Comparison of ENCODE assay signal across 9 mouse cellular contexts in genomic region chr11:117627746-117628311, GRCm38 (mm10). TPM values are rescaled to one million over a fixed set of nuclear protein-coding genes. Genes with fewer than 3 reads are reported as not detected.
A peak's percentile ranks its signal among the peaks of the same experiment; 100 is the strongest.
DNase-seq lines count a peak whose midpoint lies in the region; ATAC-seq and TF ChIP-seq lines count a peak whose summit lies in the region.
"Had no signal": no experiment of that assay in that cellular context is flagged by ENCODE, and none has a peak within 500 bp of the region (broad histone marks: within the 10 kb centered on the region; RNA-seq: fewer than 3 reads in every experiment).

No protein-coding gene starts in this region.

- 14% methylated on average over 9 of the region's 9 CpGs for WGBS in heart, embryonic 11.5 days (ENCODE audit: insufficient replicate concordance)
- WGBS in forebrain, embryonic 13.5 days: 4% methylated on average over 9 of the region's 9 CpGs
- WGBS in midbrain, embryonic 12.5 days: 14% methylated on average over 9 of the region's 9 CpGs

- no peaks in the 10 kb centered on the region for H3K9me3 ChIP-seq in heart, embryonic 11.5 days (replicated peaks; ENCODE audit: control insufficient read depth, low read length)
- no peaks in the 10 kb centered on the region for H3K9me3 ChIP-seq in ES-E14 (ENCODE audit: control insufficient read depth, insufficient read depth, low read depth, low read length)
- H3K9me3 ChIP-seq in forebrain, embryonic 13.5 days (replicated peaks): no peaks in the 10 kb centered on the region
- H3K9me3 ChIP-seq in midbrain, embryonic 12.5 days: no peaks in the 10 kb centered on the region

- no peak overlapping the region for H3K4me3 ChIP-seq in heart, embryonic 11.5 days (ENCODE audit: low read depth, low read length)
- H3K4me3 ChIP-seq in ES-E14 (ENCODE audit: insufficient read depth in 1 of 2, low read depth in 1 of 2, low read length in 2 of 2, poor library complexity in 1 of 2, severe bottlenecking in 1 of 2): peak overlapping the region; percentile 11 to 33; a peak in 2 of 4 replicates
- peak overlapping the region; percentile 24 for H3K4me3 ChIP-seq in forebrain, embryonic 13.5 days
- H3K4me3 ChIP-seq in midbrain, embryonic 12.5 days: no peak overlapping the region
- H3K4me3 ChIP-seq: erythroblast, embryonic 14.5 days had no signal

- no peak for ATAC-seq in heart, embryonic 11.5 days (replicated peaks; ENCODE audit: insufficient number of reproducible peaks, low FRiP score, low TSS enrichment)
- ATAC-seq in forebrain, embryonic 13.5 days: peak; percentile 56; the same call in 1 of the 2 replicates
- ATAC-seq in midbrain, embryonic 12.5 days (ENCODE audit: low FRiP score, low read depth): no peak; the same call in 1 of the 2 replicates

- H3K9ac ChIP-seq in heart, embryonic 11.5 days (ENCODE audit: low read depth, low read length): 0 out of 2 replicates have a peak overlapping the region, but pooled peaks have one; percentile 28
- H3K9ac ChIP-seq in ES-E14 (ENCODE audit: insufficient read depth, low read depth, low read length, poor library complexity, severe bottlenecking): no peak overlapping the region; the same call in 1 of the 2 replicates
- peak overlapping the region; percentile 47 for H3K9ac ChIP-seq in forebrain, embryonic 13.5 days
- peak overlapping the region; percentile 17; the same call in 1 of the 2 replicates for H3K9ac ChIP-seq in midbrain, embryonic 12.5 days (replicated peaks)

- H3K4me2 ChIP-seq in heart, embryonic 11.5 days: peak overlapping the region; percentile 31
- H3K4me2 ChIP-seq in forebrain, embryonic 13.5 days: peak overlapping the region; percentile 49
- 0 out of 2 replicates have a peak overlapping the region, but pooled peaks have one; percentile 10 for H3K4me2 ChIP-seq in midbrain, embryonic 12.5 days (replicated peaks)

- no peak for DNase-seq in heart, postnatal 4 days
- DNase-seq in ES-E14 (ENCODE audit: low read depth, low spot score): no peak
- no peak for DNase-seq in kidney, adult 11 months
- DNase-seq in adrenal gland, postnatal 36 days: no peak
- no peak for DNase-seq in cerebellum, adult 11-12 months

- no peak overlapping the region for H3K27ac ChIP-seq in heart, embryonic 11.5 days (ENCODE audit: low read depth, low read length)
- peak overlapping the region; percentile 54 for H3K27ac ChIP-seq in ES-E14 (ENCODE audit: insufficient read depth, low read depth, low read length, poor library complexity, severe bottlenecking)
- H3K27ac ChIP-seq in forebrain, embryonic 13.5 days: peak overlapping the region; percentile 97
- peak overlapping the region; percentile 74 for H3K27ac ChIP-seq in midbrain, embryonic 12.5 days (replicated peaks)

- H3K4me1 ChIP-seq in heart, embryonic 11.5 days (ENCODE audit: control insufficient read depth, insufficient read depth, low read length): peaks cover 10% of the 10 kb centered on the region
- H3K4me1 ChIP-seq in ES-E14 (ENCODE audit: control insufficient read depth in 2 of 2, insufficient read depth in 2 of 2, low read length in 2 of 2, poor library complexity in 1 of 2): peaks cover 3 to 28% of the 10 kb centered on the region in 2 experiments; a peak in 3 of 4 replicates
- peaks cover 35% of the 10 kb centered on the region for H3K4me1 ChIP-seq in forebrain, embryonic 13.5 days
- peaks cover 26% of the 10 kb centered on the region for H3K4me1 ChIP-seq in midbrain, embryonic 12.5 days

- peaks cover 30% of the 10 kb centered on the region for H3K27me3 ChIP-seq in heart, embryonic 11.5 days (ENCODE audit: control insufficient read depth, insufficient read depth, low read length)
- H3K27me3 ChIP-seq in forebrain, embryonic 13.5 days: no peaks in the 10 kb centered on the region
- peaks cover 28% of the 10 kb centered on the region for H3K27me3 ChIP-seq in midbrain, embryonic 12.5 days

- H3K36me3 ChIP-seq in heart, embryonic 11.5 days (ENCODE audit: control insufficient read depth, insufficient read depth, low read length): no peaks in the 10 kb centered on the region
- H3K36me3 ChIP-seq in ES-E14 (ENCODE audit: control insufficient read depth, insufficient read depth, low read length, poor library complexity, severe bottlenecking): no peaks in the 10 kb centered on the region
- no peaks in the 10 kb centered on the region for H3K36me3 ChIP-seq in forebrain, embryonic 13.5 days (ENCODE audit: poor library complexity, severe bottlenecking)
- H3K36me3 ChIP-seq in midbrain, embryonic 12.5 days: no peaks in the 10 kb centered on the region

- in situ Hi-C loops in ES-E14 (cut with MboI; ENCODE audit: low sequenced_read_pairs in 2 of 2, unreplicated experiment in 2 of 2): no loop called here

TF ChIP-seq in ES-E14, 5 proteins besides CTCF, POLR2A, EP300 and RAD21:
- TF ChIP-seq CHD2 (IDR thresholded peaks at IDR 0.05; ENCODE audit: low read depth, low read length): no peak

RNA-seq across cellular contexts. Expression of gene Tnrc6c, which starts 26.3 kb away (rescaled TPM):
- 7.0 and 8.1 TPM in 2 replicates for polyA plus RNA-seq in heart, embryonic 11.5 days (2014; fragmentation: Nextera tagmentation; extraction: Ambion mirVana)
- 10 to 100 TPM; 25.4 to 27.4 TPM for total RNA-seq in heart, postnatal 4 days (2021)
- 21.5 and 32.4 TPM in 2 replicates for total RNA-seq in ES-E14 (2012; rRNA removed)
- 23.7 and 24.7 TPM in 2 replicates for polyA plus RNA-seq in forebrain, embryonic 13.5 days (2015; fragmentation: Nextera tagmentation; extraction: Ambion mirVana)
- 24.3 and 26.4 TPM in 2 replicates for polyA plus RNA-seq in midbrain, embryonic 12.5 days (2016; fragmentation: Nextera tagmentation; extraction: Ambion mirVana)
- 10 to 100 TPM; 18.6 to 26.3 TPM for total RNA-seq in adrenal gland, postnatal 36 days (2021)

Comparison
In these comparisons a context has a peak if more than half of its experiments do, and no peak if none do; other contexts are left out.
1. H3K4me3 ChIP-seq: peak in ES-E14 (2 of 2) and forebrain, embryonic 13.5 days (single experiment); none in heart, embryonic 11.5 days (single experiment) and midbrain, embryonic 12.5 days (single experiment).
2. Peak in every context shown above with its lines, with median percentiles within 50 percentile points of each other: H3K4me2 ChIP-seq.